Mouse (Mus musculus) MEL (cell line): ENCODE results near the gene Prss44. TPM values are rescaled to one million over a fixed set of nuclear protein-coding genes. Genes with fewer than 3 reads are reported as not detected.

Source experiments
- DNase-seq: peaks from one replicate; pipeline ENCODE4 v3.0.0; 2011; ENCODE audit warnings: low read depth, low spot score
- H3K27ac ChIP-seq: 2 replicates; pipeline ENCODE4 v1.5.1; 2012; ENCODE audit warnings: low read depth, mild to moderate bottlenecking, control low read depth, low read length, moderate library complexity; ENCODE audit not compliant: control insufficient read depth
- H3K27me3 ChIP-seq, 2 experiments: fragments of 150-350 bp in 1 of 2; sonication (generic) in 1 of 2; 2 replicates each; pipeline ENCODE4 v1.6.1; 2012; ENCODE audit warnings: low read length in 2 of 2, mild to moderate bottlenecking in 2 of 2, improper control_type of control experiment in 1 of 2, moderate library complexity in 1 of 2; ENCODE audit not compliant: insufficient read depth in 2 of 2, control insufficient read depth in 1 of 2
- H3K36me3 ChIP-seq, 2 experiments: 2 replicates each; pipeline ENCODE4 v1.6.1; 2012 to 2014; ENCODE audit warnings: low read length in 2 of 2, improper control_type of control experiment in 1 of 2, inconsistent platforms in 1 of 2, mild to moderate bottlenecking in 1 of 2; ENCODE audit not compliant: insufficient read depth in 2 of 2, control insufficient read depth in 1 of 2
- H3K4me1 ChIP-seq, 2 experiments: fragments of 150-350 bp in 1 of 2; sonication (generic) in 1 of 2; 2 replicates each; pipeline ENCODE4 v1.6.1; 2012; ENCODE audit warnings: low read length in 2 of 2, improper control_type of control experiment in 1 of 2, mild to moderate bottlenecking in 1 of 2; ENCODE audit not compliant: insufficient read depth in 2 of 2, control insufficient read depth in 1 of 2
- H3K4me3 ChIP-seq, 2 experiments: fragments of 150-350 bp in 1 of 2; sonication (generic) in 1 of 2; 2 replicates each; pipeline ENCODE4 v1.5.1; 2012; ENCODE audit warnings: low read depth in 2 of 2, low read length in 2 of 2, mild to moderate bottlenecking in 2 of 2, moderate library complexity in 2 of 2, control low read depth in 1 of 2, improper control_type of control experiment in 1 of 2; ENCODE audit not compliant: control insufficient read depth in 1 of 2, insufficient read depth in 1 of 2
- H3K79me2 ChIP-seq: 2 replicates; pipeline ENCODE4 v1.6.1; 2012; ENCODE audit warnings: mild to moderate bottlenecking, low read length, moderate library complexity; ENCODE audit not compliant: control insufficient read depth, poor library complexity, insufficient read depth
- H3K9ac ChIP-seq: 2 replicates; pipeline ENCODE4 v1.6.1; 2012; ENCODE audit warnings: low read depth, mild to moderate bottlenecking, control low read depth, low read length, moderate library complexity; ENCODE audit not compliant: control insufficient read depth, poor library complexity, severe bottlenecking
- H3K9me3 ChIP-seq: fragments of 150-350 bp; sonication (generic); replicated peaks from 2 replicates; pipeline ENCODE4 v1.6.1; 2012; ENCODE audit warnings: mild to moderate bottlenecking, low read length, improper control_type of control experiment, moderate library complexity; ENCODE audit not compliant: insufficient read depth
- BHLHE40 ChIP-seq: IDR thresholded peaks from 2 replicates; pipeline ENCODE4 v1.6.1; 2012; ENCODE audit warnings: low read depth, mild to moderate bottlenecking, inconsistent platforms, low read length, improper control_type of control experiment, borderline replicate concordance
- CHD1 ChIP-seq: IDR thresholded peaks from 2 replicates; pipeline ENCODE4 v1.6.1; 2012; ENCODE audit warnings: low read depth, mild to moderate bottlenecking, inconsistent platforms, low read length, improper control_type of control experiment
- CTCF ChIP-seq, 3 experiments: IDR thresholded peaks in 2 of 3; conservative IDR thresholded peaks in 1 of 3; 2 replicates each; pipeline ENCODE4 v1.5.1; 2011 to 2012; ENCODE audit warnings: low read length in 3 of 3, low read depth in 2 of 3, mild to moderate bottlenecking in 2 of 3, improper control_type of control experiment in 1 of 3, inconsistent platforms in 1 of 3, mixed read lengths in 1 of 3, moderate library complexity in 1 of 3; ENCODE audit not compliant: control insufficient read depth in 1 of 3, insufficient read depth in 1 of 3, poor library complexity in 1 of 3, severe bottlenecking in 1 of 3
- ELF1 ChIP-seq: IDR thresholded peaks from 2 replicates; pipeline ENCODE4 v1.6.1; 2014; ENCODE audit warnings: low read depth, mild to moderate bottlenecking, inconsistent platforms, low read length, improper control_type of control experiment, moderate library complexity
- ETS1 ChIP-seq: IDR thresholded peaks from 2 replicates; pipeline ENCODE4 v1.6.1; 2012; ENCODE audit warnings: low read depth, mild to moderate bottlenecking, inconsistent platforms, low read length, improper control_type of control experiment, moderate library complexity
- GABPA ChIP-seq: IDR thresholded peaks from 2 replicates; pipeline ENCODE4 v1.6.1; 2012; ENCODE audit warnings: low read depth, mild to moderate bottlenecking, inconsistent platforms, low read length, improper control_type of control experiment, moderate library complexity
- GATA1 ChIP-seq: IDR thresholded peaks from 2 replicates; pipeline ENCODE4 v1.6.1; 2011; ENCODE audit warnings: low read depth, low read length, improper control_type of control experiment
- HCFC1 ChIP-seq: IDR thresholded peaks from 2 replicates; pipeline ENCODE4 v1.6.1; 2012; ENCODE audit warnings: low read depth, mild to moderate bottlenecking, inconsistent platforms, low read length, improper control_type of control experiment, moderate library complexity
- JUND ChIP-seq: IDR thresholded peaks from 2 replicates; pipeline ENCODE4 v1.6.1; 2011; ENCODE audit warnings: low read depth, mild to moderate bottlenecking, improper control_type of control experiment, low read length
- KAT2A ChIP-seq: conservative IDR thresholded peaks from 2 replicates; pipeline ENCODE4 v1.6.1; 2012; ENCODE audit warnings: low read depth, low read length, improper control_type of control experiment, inconsistent platforms
- MAFK ChIP-seq: IDR thresholded peaks from 2 replicates; pipeline ENCODE4 v1.6.1; 2011; ENCODE audit warnings: low read depth, mild to moderate bottlenecking, low read length, improper control_type of control experiment, borderline replicate concordance
- MAZ ChIP-seq: IDR thresholded peaks from 2 replicates; pipeline ENCODE4 v1.6.1; 2012; ENCODE audit warnings: low read depth, mild to moderate bottlenecking, inconsistent platforms, low read length, improper control_type of control experiment
- MYB ChIP-seq: IDR thresholded peaks from 2 replicates; pipeline ENCODE4 v1.6.1; 2011; ENCODE audit warnings: mild to moderate bottlenecking, low read depth, low read length, improper control_type of control experiment
- POLR2AphosphoS2 ChIP-seq: IDR thresholded peaks from 2 replicates; pipeline ENCODE4 v1.6.1; 2011; ENCODE audit warnings: low read length, improper control_type of control experiment
- POLR2AphosphoS5 ChIP-seq: IDR thresholded peaks from 2 replicates; pipeline ENCODE4 v1.6.1; 2012; ENCODE audit warnings: low read depth, borderline replicate concordance, mild to moderate bottlenecking, inconsistent platforms, low read length, moderate library complexity, mixed read lengths
- SMC3 ChIP-seq: IDR thresholded peaks from 2 replicates; pipeline ENCODE4 v1.6.1; 2011; ENCODE audit warnings: low read depth, low read length, improper control_type of control experiment
- TBP ChIP-seq: IDR thresholded peaks from 2 replicates; pipeline ENCODE4 v1.8.0; 2011; ENCODE audit warnings: low read depth, low read length, improper control_type of control experiment
- ZC3H11A ChIP-seq: IDR thresholded peaks from 2 replicates; pipeline ENCODE4 v1.6.1; 2012; ENCODE audit warnings: low read depth, mild to moderate bottlenecking, inconsistent platforms, low read length, improper control_type of control experiment
- ZMIZ1 ChIP-seq: IDR thresholded peaks from 2 replicates; pipeline ENCODE4 v1.6.1; 2012; ENCODE audit warnings: low read depth, mild to moderate bottlenecking, inconsistent platforms, low read length, improper control_type of control experiment, moderate library complexity
- ZNF384 ChIP-seq: IDR thresholded peaks from 2 replicates; pipeline ENCODE4 v1.6.1; 2012; ENCODE audit warnings: low read depth, mild to moderate bottlenecking, inconsistent platforms, low read length, improper control_type of control experiment
- polyA plus RNA-seq, 2 experiments: library from polyadenylated mRNA; stranded (reverse) in 1 of 2; unstranded in 1 of 2; fragments of >175 nt in 1 of 2; fragments of >200 nt in 1 of 2; gene quantifications; 2 replicates each; pipeline versions ENCODE4 v1.2.1 to v1.2.4; 2012; ENCODE audit warnings: low replicate concordance in 2 of 2, low read depth in 1 of 2; ENCODE audit not compliant: insufficient read length in 2 of 2, insufficient read depth in 1 of 2, missing spikeins in 1 of 2
- total RNA-seq: library from RNA; depleted of rRNA; stranded (reverse); fragments of 300-350 nt; gene quantifications from 2 replicates; pipeline ENCODE4 v1.2.3, GENCODE M21; 2012

Gene Prss44
- total and polyA plus RNA-seq, 3 experiments = not detected

GRCm38 (mm10) chr9:110783611-110784010 is 30.2 kb upstream of the Prss44 start:
- no peak for DNase-seq
- Histone ChIP-seq H3K27me3 (no peaks in the 10 kb centered on the region), H3K79me2 (no peaks in the 10 kb centered on the region), H3K9me3 (no peaks in the 10 kb centered on the region), H3K4me1 (peaks cover 0 to 5% of the 10 kb centered on the region in 2 experiments; a peak in 1 of 4 replicates), H3K36me3 (no peaks in the 10 kb centered on the region), H3K27ac (no peak overlapping the region), H3K4me3 (no peak overlapping the region), H3K9ac (no peak overlapping the region)
- TF ChIP-seq GATA1 = no peak
- no peak for TF ChIP-seq CTCF (IDR thresholded peaks at IDR 0.05 in 2 of 3, conservative IDR thresholded peaks at IDR 0.05 in 1 of 3; ENCODE audit: control insufficient read depth in 1 of 3, insufficient read depth in 1 of 3, low read depth in 2 of 3, low read length in 3 of 3, poor library complexity in 1 of 3, severe bottlenecking in 1 of 3)
- TF ChIP-seq CHD1 = no peak
- no peak for TF ChIP-seq SMC3
- no peak for TF ChIP-seq JUND
- no peak for TF ChIP-seq ZMIZ1
- no peak for TF ChIP-seq ELF1
- TF ChIP-seq ZC3H11A = no peak
- TF ChIP-seq MAZ = no peak
- TF ChIP-seq BHLHE40 = no peak
- no peak for TF ChIP-seq ZNF384

- no peaks in the 10 kb centered on the region for H3K36me3 ChIP-seq
- no peaks in the 10 kb centered on the region for H3K4me1 ChIP-seq
- DNase-seq = no peak
- no peak overlapping the region for H3K27ac ChIP-seq
- no peaks in the 10 kb centered on the region for H3K9me3 ChIP-seq
- no peaks in the 10 kb centered on the region; a peak in 1 of 4 replicates for H3K27me3 ChIP-seq
- no peak overlapping the region for H3K4me3 ChIP-seq
- no peak overlapping the region for H3K9ac ChIP-seq
- no peak for TF ChIP-seq POLR2AphosphoS2
- TF ChIP-seq MAZ = no peak
- TF ChIP-seq MYB = no peak
- TF ChIP-seq CTCF (IDR thresholded peaks at IDR 0.05 in 2 of 3, conservative IDR thresholded peaks at IDR 0.05 in 1 of 3; ENCODE audit: control insufficient read depth in 1 of 3, insufficient read depth in 1 of 3, low read depth in 2 of 3, low read length in 3 of 3, poor library complexity in 1 of 3, severe bottlenecking in 1 of 3) = peak; percentile 13 to 24 (median 15); a peak in 3 of 6 replicates
- TF ChIP-seq, all 39 proteins: peak for 1
- no peaks in the 10 kb centered on the region for H3K79me2 ChIP-seq
Measured at GRCm38 (mm10) chr9:110788169-110788568, 25.6 kb upstream of the Prss44 start.

- TF ChIP-seq GABPA (no peak), ETS1 (no peak), KAT2A (no peak), ZC3H11A (no peak), MAFK (no peak), POLR2AphosphoS5 (no peak), CTCF (IDR thresholded peaks at IDR 0.05 in 2 of 3, conservative IDR thresholded peaks at IDR 0.05 in 1 of 3; ENCODE audit: control insufficient read depth in 1 of 3, insufficient read depth in 1 of 3, low read depth in 2 of 3, low read length in 3 of 3, poor library complexity in 1 of 3, severe bottlenecking in 1 of 3) (no peak), TBP (no peak), HCFC1 (no peak)
- Histone ChIP-seq H3K27ac (no peak overlapping the region), H3K4me1 (no peaks in the 10 kb centered on the region), H3K36me3 (no peaks in the 10 kb centered on the region), H3K27me3 (no peaks in the 10 kb centered on the region; a peak in 1 of 4 replicates), H3K9ac (no peak overlapping the region), H3K4me3 (no peak overlapping the region), H3K9me3 (no peaks in the 10 kb centered on the region), H3K79me2 (no peaks in the 10 kb centered on the region)
- no peak for DNase-seq
Measured at GRCm38 (mm10) chr9:110790462-110790861, 23.3 kb upstream of the Prss44 start.
